9 mouse cellular contexts compared by ENCODE assay signal in genomic region chr1:55215185-55215813, GRCm38 (mm10). TPM values are rescaled to one million over a fixed set of nuclear protein-coding genes. Genes with fewer than 3 reads are reported as not detected.
DNase-seq lines count a peak whose midpoint lies in the region; ATAC-seq and TF ChIP-seq lines count a peak whose summit lies in the region.
"Had no signal": no experiment of that assay in that cellular context is flagged by ENCODE, and none has a peak within 500 bp of the region (broad histone marks: within the 10 kb centered on the region; RNA-seq: fewer than 3 reads in every experiment).

No protein-coding gene starts in this region.

- ATAC-seq in forebrain, postnatal 0 days = peak; percentile 20; the same call in 1 of the 2 replicates

- no peaks in the 10 kb centered on the region for H3K9me3 ChIP-seq in forebrain, postnatal 0 days (ENCODE audit: low read length)
- H3K9me3 ChIP-seq: liver, embryonic 15.5 days had no signal

- no peak overlapping the region for H3K4me3 ChIP-seq in heart, adult 2 months
- no peak overlapping the region for H3K4me3 ChIP-seq in forebrain, postnatal 0 days (ENCODE audit: low read depth, low read length)
- H3K4me3 ChIP-seq: liver, embryonic 15.5 days had no signal

- no peak overlapping the region for H3K9ac ChIP-seq in heart, adult 2 months (ENCODE audit: low read depth, low read length)
- H3K9ac ChIP-seq in forebrain, postnatal 0 days = no peak overlapping the region
- H3K9ac ChIP-seq: liver, embryonic 15.5 days had no signal

- no peak overlapping the region for H3K4me2 ChIP-seq in forebrain, postnatal 0 days (ENCODE audit: low read depth)
- H3K4me2 ChIP-seq: liver, embryonic 15.5 days had no signal

- no peaks in the 10 kb centered on the region for H3K4me1 ChIP-seq in heart, adult 2 months (ENCODE audit: control insufficient read depth, insufficient read depth, low read length)
- no peaks in the 10 kb centered on the region for H3K4me1 ChIP-seq in forebrain, postnatal 0 days (ENCODE audit: insufficient read depth)

- TF ChIP-seq EP300 in heart, adult 2 months (IDR thresholded peaks at IDR 0.05; ENCODE audit: insufficient read depth, low read depth, low read length) = no peak

- 46% methylated on average over 11 of the region's 11 CpGs for WGBS in heart, adult 2 months
- WGBS in forebrain, postnatal 0 days = 38% methylated on average over 11 of the region's 11 CpGs

- peak; percentile 49; the same call in 1 of the 2 replicates for TF ChIP-seq POLR2A in heart, adult 2 months (IDR thresholded peaks at IDR 0.05; ENCODE audit: insufficient read depth, low read depth, low read length)

- H3K36me3 ChIP-seq in heart, adult 2 months (ENCODE audit: control insufficient read depth, insufficient read depth, low read length) = no peaks in the 10 kb centered on the region
- no peaks in the 10 kb centered on the region for H3K36me3 ChIP-seq in forebrain, postnatal 0 days (ENCODE audit: insufficient read depth)
- H3K36me3 ChIP-seq: liver, embryonic 15.5 days had no signal

- peak in 1 of 2 experiments; percentile 70 for DNase-seq in heart, adult 2 months
- DNase-seq in heart, postnatal 4 days = no peak
- no peak for DNase-seq in forebrain, postnatal 0 days
- peak; percentile 58 for DNase-seq in lung, postnatal 10 days
- peak; percentile 66 for DNase-seq in thymus, postnatal 0 days (ENCODE audit: low spot score)
- DNase-seq in layer of hippocampus, postnatal 36 days = no peak
- DNase-seq in gastrocnemius, postnatal 25 days = no peak
- no peak for DNase-seq in cerebellum, adult 9-10 months

- no peak for TF ChIP-seq CTCF in heart, adult 2 months (IDR thresholded peaks at IDR 0.05)
- TF ChIP-seq CTCF in forebrain, postnatal 0 days (IDR thresholded peaks at IDR 0.05; ENCODE audit: low read depth) = no peak

- H3K79me2 ChIP-seq in heart, adult 2 months (replicated peaks; ENCODE audit: control insufficient read depth, insufficient read depth, low read length) = no peaks in the 10 kb centered on the region

- no peaks in the 10 kb centered on the region for H3K27me3 ChIP-seq in heart, adult 2 months (ENCODE audit: control insufficient read depth, insufficient read depth, low read length)
- H3K27me3 ChIP-seq in forebrain, postnatal 0 days (ENCODE audit: insufficient read depth, low read length) = no peaks in the 10 kb centered on the region
- H3K27me3 ChIP-seq: liver, embryonic 15.5 days had no signal

- intact Hi-C loops in heart, adult 2 months (cut with DNase I) = loop anchor here (5.0 kb wide), 1 partner anchor 128 kb away; the partner anchor contains the start of genes Hspd1 and Hspe1

- H3K27ac ChIP-seq in heart, adult 2 months = peak overlapping the region; percentile 31
- H3K27ac ChIP-seq in forebrain, postnatal 0 days (ENCODE audit: low read depth, low read length) = no peak overlapping the region
- H3K27ac ChIP-seq: liver, embryonic 15.5 days had no signal

RNA-seq across cellular contexts. Expression of gene Rftn2, which starts 11.3 kb away (rescaled TPM):
- total RNA-seq in heart, adult 2 months (2021) = 10 to 100 TPM; 12.1 to 12.8 TPM
- polyA plus RNA-seq in heart, adult 2 months (2012; rRNA removed) = 2.7 and 6.4 TPM in 2 replicates
- total RNA-seq in heart, postnatal 4 days (2021) = 10 to 100 TPM; 13.7 to 15.0 TPM
- 10.1 and 10.9 TPM in 2 replicates for total RNA-seq in forebrain, postnatal 0 days (2014; rRNA removed)
- polyA plus RNA-seq in forebrain, postnatal 0 days (2015; fragmentation: Nextera tagmentation; extraction: Ambion mirVana) = 7.9 and 12.4 TPM in 2 replicates
- polyA plus RNA-seq in thymus, postnatal 0 days (2015; fragmentation: Nextera tagmentation; extraction: Ambion mirVana) = 0.80 and 1.1 TPM in 2 replicates
- 10 to 100 TPM; 31.8 to 34.1 TPM for total RNA-seq in layer of hippocampus, postnatal 36 days (2021)
- 1 to 10 TPM; 4.7 to 5.1 TPM for total RNA-seq in gastrocnemius, postnatal 25 days (2021)

RNA-seq across cellular contexts. Expression of gene Mars2, which starts 21.7 kb away (rescaled TPM):
- 1 to 10 TPM; 5.0 to 5.3 TPM for total RNA-seq in heart, adult 2 months (2021)
- 2.0 and 3.6 TPM in 2 replicates for polyA plus RNA-seq in heart, adult 2 months (2012; rRNA removed)
- 1 to 10 TPM; 5.1 to 5.5 TPM for total RNA-seq in heart, postnatal 4 days (2021)
- total RNA-seq in forebrain, postnatal 0 days (2014; rRNA removed) = 11.5 and 13.1 TPM in 2 replicates
- 2.3 and 2.5 TPM in 2 replicates for polyA plus RNA-seq in forebrain, postnatal 0 days (2015; fragmentation: Nextera tagmentation; extraction: Ambion mirVana)
- 3.5 and 3.8 TPM in 2 replicates for polyA plus RNA-seq in thymus, postnatal 0 days (2015; fragmentation: Nextera tagmentation; extraction: Ambion mirVana)
- 1 to 10 TPM; 9.6 to 10.0 TPM for total RNA-seq in layer of hippocampus, postnatal 36 days (2021)
- 1 to 10 TPM; 2.7 to 2.8 TPM for total RNA-seq in gastrocnemius, postnatal 25 days (2021)

Comparison
In these comparisons a context has a peak if more than half of its experiments do, and no peak if none do; other contexts are left out.
1. DNase-seq: peak in lung, postnatal 10 days (single experiment) and thymus, postnatal 0 days (single experiment); none in heart, postnatal 4 days (single experiment), forebrain, postnatal 0 days (single experiment), layer of hippocampus, postnatal 36 days (0 of 2), gastrocnemius, postnatal 25 days (single experiment) and cerebellum, adult 9-10 months (single experiment).